Mouse (Mus musculus) frontal cortex, postnatal 14 days (tissue): Measurements from ENCODE around the gene Fam178b.

Experiments used
- DNase-seq, 2 experiments: peaks; one replicate each; pipeline ENCODE4 v3.0.0; 2022; ENCODE audit warnings: low spot score in 2 of 2

The Fam178b gene

DNA sequence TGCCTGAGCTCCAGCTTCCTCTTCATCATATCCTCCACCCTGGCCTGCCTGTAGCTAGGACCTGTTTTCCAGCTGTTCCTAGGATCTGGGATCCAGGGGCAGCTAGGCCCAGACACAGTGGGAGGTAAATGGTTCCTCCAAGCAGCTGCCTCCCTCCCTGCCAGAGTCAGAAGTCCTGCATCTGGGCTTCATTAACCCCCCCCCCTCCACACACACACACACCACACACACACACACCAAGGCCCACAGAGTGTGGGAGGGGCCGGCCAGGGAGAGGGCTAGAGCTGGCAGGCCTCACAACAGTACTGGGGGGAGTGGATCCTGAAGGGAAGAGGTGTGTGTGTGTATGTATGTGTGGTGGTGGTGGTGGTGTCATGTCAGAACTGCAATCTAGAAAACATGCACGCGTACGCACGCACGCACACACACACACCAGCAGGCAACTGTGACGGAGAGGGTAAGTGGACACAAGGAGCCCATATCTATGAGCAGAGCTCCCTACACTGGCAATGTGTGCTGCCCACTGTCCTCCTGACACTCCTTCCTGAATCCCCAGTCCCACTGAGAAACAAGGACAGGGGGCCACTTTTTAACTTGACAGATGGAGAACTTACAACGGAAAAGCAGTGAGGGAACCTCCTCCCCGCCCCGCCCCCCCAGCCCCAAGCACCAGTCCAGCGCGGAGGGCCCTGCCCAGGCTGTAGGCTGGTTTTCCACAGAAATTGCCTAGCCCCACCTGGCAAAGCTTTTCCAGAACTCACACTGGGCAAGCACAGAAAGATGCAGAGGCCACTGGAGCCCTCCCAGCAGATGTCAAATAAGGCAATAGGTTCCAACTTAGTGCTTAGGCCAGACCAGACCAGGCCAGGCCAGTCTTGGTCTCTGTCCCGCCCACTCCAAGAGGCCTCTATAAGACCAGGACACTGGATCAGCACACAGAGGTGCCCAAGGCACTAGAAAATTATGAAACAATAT, 94.2 kb downstream of the Fam178b start:
- DNase-seq, result no peak

DNA sequence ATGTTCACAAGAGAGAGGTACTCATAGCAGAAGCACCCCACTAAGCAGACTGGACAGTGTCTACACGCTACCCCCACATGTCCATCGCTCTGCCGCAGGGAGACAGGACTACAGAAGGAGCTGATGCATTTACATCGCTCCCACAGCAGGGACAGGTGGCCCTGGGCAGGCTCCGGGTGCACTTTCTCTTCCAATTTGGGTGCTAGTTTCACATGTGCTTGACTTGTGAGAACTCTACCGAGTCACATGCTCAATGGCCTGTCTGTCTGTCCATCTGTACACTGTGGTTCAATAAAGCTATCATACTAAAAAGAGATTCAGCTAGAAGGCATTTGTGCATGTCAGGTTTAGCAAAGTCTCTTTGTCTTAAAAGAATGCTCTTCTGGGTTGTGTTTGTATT, 95.1 kb downstream of the Fam178b start:
- no peak for DNase-seq

DNA sequence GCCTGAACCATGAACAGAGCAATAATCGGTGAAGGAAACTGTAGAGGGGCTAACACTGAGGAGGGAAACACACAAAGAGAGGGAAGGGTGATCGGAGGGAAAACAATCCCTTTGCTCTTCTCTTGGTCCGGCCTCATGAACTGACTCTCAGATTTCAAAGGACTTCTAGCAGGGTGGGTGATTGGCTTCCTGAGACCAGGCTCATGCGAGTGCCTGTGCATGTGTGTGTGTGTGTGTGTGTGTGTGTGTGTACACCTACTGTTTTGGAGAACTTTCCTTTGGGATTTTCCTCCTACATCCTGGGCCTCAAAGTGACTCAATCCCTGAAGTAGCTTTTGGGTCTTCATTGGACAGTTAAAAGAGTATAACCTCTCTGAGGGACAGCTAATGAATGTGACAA, 96.7 kb downstream of the Fam178b start:
- DNase-seq, result no peak

DNA sequence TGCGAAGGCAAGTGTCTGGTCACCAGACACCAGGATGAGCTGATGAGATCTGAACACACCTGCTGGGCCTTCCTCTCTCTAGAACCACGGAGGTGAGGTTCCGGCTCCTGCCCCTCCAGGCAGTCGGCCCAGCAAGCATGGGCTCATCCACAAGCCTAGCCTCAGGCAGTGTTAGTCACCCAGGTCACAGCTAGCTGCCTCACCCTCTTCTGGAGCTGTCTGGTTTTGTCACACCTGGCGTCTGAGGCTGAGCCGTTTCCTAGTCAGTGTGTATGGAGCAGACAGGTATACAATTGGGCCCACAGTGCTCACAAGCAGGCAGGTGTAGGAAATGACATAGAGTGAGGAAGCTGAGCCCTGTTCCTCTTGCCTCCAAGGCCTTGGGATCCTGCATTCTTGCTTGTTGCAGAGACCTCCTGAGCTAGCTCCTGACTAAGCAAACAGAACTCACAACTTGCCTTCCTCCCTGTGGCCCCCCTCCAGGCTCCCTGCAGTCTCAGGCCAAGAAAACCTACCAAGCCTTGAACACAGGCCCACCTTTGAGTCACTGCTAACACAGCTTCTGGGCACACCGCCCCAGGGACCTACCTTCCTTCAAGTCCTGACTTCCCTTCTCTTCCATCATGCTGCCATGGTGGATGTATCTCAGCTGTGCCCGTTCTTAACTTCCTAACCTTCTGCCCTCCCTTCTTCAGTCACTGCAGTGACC, 99.4 kb downstream of the Fam178b start:
- DNase-seq, result no peak

DNA sequence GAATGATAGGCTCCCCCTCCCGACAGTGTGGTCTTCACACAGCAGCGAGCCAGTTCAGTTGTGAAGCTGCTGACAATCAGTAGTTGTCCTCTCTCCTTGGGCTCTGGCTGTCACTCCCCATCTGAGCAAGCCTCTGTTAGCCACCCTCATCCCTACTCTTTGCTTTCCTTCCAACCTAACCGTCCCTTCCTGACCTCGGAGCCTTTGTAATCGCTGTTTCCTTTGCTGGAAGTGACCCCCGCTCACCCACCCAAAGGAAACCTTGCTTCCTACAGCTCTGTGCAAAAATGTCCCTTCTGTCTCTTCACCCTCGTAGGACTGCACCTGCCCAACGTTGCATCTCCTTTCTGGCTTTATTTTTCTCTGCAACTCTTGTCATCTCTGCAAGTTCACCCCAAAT, 100.8 kb downstream of the Fam178b start:
- no peak for DNase-seq

DNA sequence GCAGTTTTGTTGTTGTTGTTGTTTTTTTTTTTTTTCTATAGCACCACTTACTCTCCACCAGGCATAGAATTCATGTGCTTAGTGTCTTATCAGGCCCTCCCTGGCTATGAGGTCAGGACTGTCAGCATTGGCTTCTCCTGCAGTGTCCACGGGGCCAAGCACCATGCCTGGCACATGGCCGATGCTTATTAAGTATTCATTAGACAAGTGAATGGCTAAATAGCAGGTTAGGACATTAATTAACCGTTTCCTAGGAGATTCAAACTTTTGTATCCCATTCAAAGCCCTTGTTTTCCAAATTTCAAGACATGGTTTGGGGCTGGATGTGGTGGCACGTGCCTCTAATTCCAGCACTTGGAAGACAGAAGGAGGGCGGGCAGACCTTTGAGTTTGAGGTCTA, 101.7 kb downstream of the Fam178b start:
- no peak for DNase-seq

DNA sequence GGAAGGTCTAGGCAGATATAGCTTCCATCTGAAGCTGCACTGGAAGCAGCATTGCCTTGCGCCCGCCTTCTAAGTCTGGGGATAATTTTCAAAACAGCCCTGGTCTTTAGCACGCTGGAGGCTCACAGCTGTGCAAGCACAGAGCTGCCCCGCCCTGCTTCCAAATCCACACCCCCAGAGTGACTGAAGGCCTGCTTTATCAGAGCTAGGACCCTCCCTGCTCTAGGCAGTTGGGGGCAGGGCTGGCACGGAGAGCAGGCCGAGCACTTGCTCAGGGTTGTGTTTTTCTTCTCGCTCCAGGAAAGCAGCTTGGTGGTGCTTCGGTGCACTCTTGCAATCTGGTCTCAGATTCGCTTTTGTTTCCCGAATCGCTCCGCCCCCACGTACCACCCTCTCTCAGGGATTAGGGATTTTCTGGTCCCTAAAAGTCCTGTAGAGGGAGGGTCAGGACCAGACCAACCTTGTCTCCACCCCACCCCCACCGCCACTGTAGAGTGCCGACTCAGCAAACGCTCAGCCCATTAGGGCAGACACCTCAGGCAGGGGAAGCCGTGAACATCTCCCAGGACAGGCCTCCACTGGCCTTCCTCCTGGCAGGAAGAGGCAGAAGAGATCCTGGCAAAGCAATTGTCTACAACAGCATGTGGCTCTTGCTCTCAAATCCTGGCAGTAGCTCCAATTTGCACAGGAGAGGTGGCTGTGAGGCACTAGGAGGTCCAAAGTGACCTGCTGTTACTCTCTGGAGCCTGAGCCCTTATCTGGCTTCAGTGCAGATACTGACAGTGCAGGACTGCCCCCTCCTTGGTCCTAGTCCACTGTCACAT, 102.4 kb downstream of the Fam178b start:
- DNase-seq, result peak; percentile 38 to 56

DNA sequence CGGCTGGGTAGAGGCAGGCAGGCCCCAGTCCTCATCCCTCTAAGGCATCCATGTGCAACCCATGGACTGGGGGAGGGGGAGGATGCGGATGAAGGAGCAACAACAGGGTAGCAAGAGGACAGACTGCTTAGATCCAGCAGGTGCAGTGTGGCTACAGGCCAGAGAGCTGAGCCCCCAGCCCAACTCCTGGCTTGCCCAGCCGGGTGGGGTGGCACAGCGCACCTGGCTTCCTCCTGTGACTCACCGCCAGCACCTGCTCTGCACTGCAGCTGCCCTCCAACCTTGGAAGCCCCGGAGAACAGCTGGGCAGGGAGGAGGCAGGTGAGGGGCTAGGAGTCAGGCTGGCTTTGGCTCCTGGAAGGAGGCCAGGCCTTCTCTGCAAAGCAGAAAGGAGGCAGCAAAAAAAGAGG, 103.0 kb downstream of the Fam178b start:
- DNase-seq, result no peak

DNA sequence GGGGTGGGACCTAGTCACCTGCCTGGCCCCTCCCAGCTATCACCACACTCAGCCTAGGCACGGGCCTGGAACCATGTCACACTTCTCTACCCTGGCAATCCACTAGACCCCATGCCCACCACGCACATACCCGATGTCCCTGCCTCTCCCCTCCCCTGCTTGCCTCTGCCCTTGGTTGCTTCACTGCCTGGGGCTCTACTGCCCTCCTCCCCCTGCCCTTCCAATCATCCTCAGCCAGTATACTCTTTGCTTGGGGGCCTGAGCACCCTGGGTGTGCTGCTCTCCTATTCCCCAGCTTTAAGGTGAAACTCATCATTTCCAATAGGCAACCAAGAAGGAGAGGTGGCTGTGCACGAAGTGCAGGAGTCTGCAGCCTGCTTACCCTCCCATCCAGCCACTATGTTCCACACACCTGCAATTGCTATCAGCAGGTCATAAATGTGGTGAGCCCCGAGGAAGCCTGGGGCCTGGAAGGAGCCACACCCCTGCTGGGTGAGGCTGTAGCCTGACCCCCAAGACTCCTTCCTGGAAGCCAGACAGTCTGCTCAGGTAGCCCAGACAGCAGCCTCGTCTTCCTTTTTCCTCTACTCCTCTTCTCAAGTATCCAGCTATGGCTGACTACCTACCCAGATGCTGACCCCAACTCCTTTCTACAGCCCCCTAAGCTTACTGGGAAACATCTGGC, 105.8 kb downstream of the Fam178b start:
- no peak for DNase-seq

DNA sequence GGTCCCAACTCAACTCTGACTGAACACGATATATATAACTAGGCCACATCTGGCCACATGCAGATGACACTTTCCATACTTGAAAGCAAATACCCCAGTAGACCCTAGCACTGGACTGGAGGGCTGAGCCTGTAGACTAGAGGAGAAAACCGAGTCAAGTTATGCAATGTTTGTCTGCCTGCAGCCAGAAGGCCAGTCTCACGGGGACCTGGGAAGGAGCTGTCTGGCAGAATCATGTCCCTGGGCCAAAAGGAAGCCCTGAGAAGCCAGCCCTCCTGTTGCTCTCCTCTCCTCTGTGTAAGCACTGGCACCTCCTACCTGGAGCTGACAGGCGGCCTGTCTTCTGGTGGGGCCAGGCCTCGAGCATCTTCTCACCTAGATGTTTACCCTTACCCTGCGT, 107.6 kb downstream of the Fam178b start:
- no peak for DNase-seq

DNA sequence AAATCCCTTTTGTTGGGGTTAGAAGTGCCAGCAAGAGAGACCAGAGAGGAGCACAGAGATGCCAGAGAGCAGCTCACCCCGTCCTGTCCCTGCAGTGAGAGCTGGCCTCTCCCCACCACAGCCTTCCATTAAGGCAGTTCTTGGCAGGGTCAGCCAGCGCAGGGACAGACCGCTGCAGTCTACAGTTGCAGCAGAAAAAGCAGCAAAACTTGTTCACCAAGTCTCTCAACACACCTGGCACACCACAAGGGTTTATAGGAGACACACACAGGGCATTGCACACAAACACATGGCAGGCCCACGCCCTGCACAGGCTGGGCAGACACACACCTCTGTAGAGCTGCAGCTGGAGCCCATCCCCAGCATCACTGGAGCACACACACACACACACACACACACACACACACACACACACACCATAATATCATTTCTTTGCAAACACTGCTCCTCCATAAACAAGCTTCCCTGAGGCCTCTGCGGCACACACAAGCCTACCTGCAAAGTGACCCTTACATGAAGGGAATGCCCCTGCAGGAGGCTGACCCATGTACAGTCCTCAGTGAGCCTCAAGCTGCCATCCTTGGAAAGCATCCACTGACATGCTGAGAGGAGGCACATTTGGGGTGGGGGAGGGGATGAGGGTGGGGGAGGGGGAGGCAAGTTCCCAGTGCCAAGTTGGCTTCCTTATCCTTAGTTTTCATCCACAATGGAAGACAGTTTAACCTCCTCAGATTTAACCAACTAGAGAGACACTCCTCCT, 108.6 kb downstream of the Fam178b start:
- no peak for DNase-seq

DNA sequence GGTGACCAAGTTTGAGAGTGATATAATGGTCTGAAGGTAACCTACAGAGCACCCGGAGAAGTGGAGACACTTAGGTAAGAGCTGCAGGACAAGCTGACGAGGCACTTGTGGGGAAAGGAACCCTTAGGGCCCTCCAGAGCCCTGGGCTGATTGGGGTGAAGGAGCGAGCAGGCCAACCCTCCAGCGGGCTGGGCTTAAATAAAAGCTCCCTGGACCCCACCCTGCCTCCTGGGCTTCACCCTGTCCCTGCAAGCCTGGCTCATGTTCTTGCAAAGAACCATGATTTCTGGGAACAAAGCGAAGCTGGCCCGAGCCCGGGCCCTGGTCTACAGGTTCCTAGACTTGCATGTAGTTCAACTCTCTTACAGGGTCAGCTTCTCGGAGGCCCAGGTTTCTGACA, 109.5 kb downstream of the Fam178b start:
- DNase-seq, result no peak

DNA sequence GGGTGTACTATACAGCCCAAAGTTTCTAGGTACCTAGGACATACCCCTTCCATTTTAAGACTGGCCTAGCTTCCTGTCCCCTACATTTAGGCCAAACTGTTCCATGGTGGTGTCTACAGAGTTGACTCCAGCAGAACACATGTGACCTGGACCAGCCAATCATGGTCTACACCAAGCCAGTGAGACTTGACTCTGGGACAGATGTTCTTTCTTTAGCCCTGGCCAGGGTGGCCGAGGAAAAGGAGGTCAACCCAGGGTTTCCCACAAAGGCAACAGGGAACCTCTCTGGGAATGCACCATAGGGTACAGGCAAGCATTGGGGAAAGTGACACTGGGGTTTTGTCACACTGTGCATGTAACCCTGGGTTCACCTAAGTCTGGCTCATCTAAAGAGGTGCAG, 110.3 kb downstream of the Fam178b start:
- DNase-seq, result no peak

DNA sequence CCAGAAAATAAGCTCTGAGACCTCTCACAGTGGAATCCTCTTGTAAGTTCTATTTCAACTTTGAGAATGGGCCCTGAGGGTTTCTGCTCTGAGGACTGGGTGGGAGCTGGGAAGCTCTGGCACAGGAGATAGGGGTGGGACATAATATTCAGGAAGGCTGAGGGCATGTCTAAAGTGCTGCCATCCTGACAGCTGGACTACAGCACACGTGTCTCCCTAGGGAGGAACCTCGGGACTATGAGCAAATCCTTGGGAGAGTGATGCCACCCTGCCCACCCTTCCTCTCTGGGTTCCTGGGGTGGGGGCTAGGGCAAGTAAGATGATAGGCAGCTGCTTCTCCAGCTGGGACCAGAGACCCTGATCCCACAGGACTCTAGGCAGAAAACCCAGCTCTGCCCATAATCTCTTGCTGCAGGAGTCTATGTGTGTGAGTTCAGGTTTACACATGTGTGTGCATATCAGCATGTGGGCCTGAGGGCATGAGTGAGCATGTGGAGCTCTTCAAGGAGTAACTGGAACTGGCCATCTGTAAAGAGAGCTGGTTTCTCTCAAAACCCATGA, 110.8 kb downstream of the Fam178b start:
- no peak for DNase-seq

DNA sequence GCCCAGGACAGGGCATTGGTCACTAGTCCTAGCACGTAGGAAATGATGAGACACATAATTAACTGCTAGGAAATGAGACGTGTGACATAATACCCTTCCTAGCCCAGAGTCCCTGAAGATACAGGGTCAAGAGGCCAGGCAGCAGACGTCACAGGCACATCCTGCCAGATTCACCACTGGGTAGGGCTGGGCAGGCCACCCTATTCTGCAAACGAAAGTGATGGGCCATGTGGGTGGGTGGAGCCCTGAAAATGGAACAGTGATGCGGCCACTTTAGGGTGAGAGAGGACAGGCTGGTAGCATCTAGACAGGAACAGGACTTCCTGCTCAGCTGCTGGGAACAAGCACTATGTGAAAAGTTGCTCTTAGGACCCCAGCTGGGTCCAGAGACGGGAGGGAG, 111.4 kb downstream of the Fam178b start:
- no peak for DNase-seq

DNA sequence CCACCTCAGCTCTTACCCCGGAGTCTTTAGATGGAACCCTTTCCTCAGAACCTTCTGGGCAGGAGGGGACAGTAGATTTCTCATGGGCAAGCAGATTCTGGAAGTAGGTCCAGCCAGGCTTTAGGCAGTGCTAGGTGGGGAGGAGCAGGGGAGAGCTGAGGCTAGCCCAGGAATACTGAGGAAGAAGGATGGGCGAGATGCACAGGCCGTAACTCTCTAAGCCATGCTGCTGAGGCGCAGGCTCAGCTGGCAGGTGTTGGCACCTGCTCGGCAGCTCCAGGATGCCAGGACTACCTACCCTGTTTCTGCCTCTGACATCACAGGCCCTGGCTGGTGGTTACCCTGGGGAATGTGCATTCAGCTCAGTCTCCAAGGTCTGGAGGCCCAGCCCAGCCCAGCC, 112.7 kb downstream of the Fam178b start:
- DNase-seq, result no peak

DNA sequence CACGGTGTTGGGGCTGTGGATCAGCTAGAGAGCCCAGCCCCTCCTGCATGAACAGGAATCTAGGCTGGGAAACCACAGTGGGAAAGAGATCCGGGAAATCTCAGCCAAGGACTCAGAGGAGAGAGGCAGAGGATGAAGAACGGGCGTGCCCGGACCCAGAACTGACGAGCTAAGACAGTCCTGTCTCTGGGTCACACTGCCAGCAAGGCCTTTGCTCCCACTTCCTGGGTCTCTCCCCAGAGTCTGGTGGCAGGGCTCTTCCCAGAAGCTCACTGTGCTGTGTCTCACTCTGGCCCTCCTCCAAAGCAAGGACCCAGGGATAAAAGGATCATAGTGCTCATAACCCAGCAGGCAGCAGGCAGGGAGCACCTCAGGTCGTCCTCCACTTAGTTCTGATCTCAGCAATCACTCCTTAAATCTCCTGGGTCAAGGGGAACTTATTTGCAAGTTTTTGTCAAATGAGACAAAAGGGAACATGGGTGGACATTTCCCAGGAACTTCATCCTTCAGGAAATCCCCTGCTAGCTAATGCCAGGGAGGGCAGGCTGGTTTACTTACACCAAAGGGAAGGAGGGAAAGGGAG, 113.2 kb downstream of the Fam178b start:
- no peak for DNase-seq

DNA sequence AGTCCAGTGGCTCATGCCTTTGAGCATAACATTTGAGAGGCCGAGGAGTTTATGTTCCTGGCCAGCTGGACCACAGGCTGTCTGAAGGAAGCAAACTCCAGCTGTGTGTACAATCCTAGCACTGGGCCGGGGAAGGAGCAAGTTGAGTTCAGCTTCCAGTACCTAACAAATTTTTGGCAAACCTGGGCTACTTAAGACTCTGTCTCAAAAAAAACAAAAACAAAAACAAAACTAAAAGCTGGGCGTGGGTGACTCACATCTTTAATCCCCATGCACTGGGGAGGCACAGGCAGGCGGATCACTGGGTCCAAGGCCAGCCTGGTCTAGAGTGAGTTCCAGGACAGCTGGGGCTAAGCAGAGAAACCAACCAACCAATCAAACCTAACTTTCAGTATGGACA, 114.2 kb downstream of the Fam178b start:
- DNase-seq, result no peak

DNA sequence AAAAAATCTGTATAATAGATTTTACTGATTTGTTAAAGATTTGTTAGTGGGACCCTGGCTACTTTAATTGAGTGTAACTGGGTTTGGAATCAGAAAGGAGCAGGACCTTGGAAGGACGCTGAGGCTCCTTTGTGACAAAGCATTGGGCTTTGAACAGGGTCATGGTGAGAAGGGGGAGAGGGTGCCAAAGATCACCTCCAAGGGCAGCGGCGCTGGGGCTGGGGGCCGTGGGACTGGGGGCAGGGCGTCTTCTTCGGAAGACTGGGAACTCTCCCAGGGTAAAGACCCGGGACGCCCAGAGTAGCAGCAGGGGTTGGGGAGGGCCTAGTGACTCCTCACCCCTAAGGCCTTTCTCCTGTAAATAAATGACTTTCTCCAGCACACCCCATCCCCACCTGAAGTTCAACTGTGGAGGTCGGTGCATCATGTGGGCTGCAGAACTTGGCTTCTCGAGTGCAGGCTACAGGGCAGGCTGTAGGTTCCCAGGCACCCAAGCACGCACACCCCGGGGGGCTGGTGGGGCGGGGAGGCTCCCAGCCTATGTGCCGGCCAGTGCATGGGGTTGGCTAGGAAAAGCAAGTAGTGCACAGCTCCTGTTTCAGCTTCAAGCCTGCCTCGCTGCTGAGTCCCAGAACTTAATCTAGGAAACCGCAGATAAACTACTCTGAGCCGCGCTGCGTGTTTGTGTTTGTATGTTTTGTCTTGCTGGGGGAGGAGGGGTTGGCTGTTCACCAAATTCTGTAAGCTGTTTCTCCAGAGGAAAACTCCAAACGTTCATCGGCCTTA, 115.0 kb downstream of the Fam178b start:
- no peak for DNase-seq
